Mouse (Mus musculus): ENCODE measurements at regions not wholly inside any gene's neighbourhood (a gene's known extent, or its start where the extent isn't known, plus 50 kb on each side); places are given as distances from the start of the nearest gene placed in this dataset.
A peak's percentile ranks its signal among the peaks of the same experiment; 100 is the strongest.
"Not testable (repeated sequence)": the region's sequence is repeated elsewhere in the genome, so short reads cannot be mapped to it uniquely, and the experiment has no call there.

- DNase-seq = no peak
These were observed 299.1 kb downstream of the Eipr1 start for GRCm38 (mm10) chr12:29050516-29051251.

- no peak for DNase-seq
These were observed 302.8 kb downstream of the Eipr1 start for GRCm38 (mm10) chr12:29054367-29054766.

GRCm38 (mm10) chr12:29062025-29062637 is 310.5 kb downstream of the Eipr1 start:
- DNase-seq = no peak

GRCm38 (mm10) chr12:29062801-29063200 is 311.2 kb downstream of the Eipr1 start:
- DNase-seq = no peak

- no peak for DNase-seq
These were observed 316.6 kb downstream of the Eipr1 start for GRCm38 (mm10) chr12:29068180-29068579.

GRCm38 (mm10) chr12:29075096-29075852 is 323.7 kb downstream of the Eipr1 start:
- DNase-seq = no peak

- no peak for DNase-seq
These were observed 325.0 kb downstream of the Eipr1 start for GRCm38 (mm10) chr12:29076606-29077005.

GRCm38 (mm10) chr12:29079011-29079410 is 327.4 kb downstream of the Eipr1 start:
- no peak for DNase-seq

GRCm38 (mm10) chr12:29083426-29084221 is 332.0 kb downstream of the Eipr1 start:
- DNase-seq = no peak

- DNase-seq = not testable (repeated sequence)
These were observed 335.6 kb downstream of the Eipr1 start for GRCm38 (mm10) chr12:29087245-29087644.

- DNase-seq = no peak
These were observed 338.0 kb downstream of the Eipr1 start for GRCm38 (mm10) chr12:29089634-29090033.

- no peak for DNase-seq
These were observed 338.8 kb downstream of the Eipr1 start for GRCm38 (mm10) chr12:29090451-29090850.

- no peak for DNase-seq
These were observed 343.9 kb downstream of the Eipr1 start for GRCm38 (mm10) chr12:29095406-29096032.

GRCm38 (mm10) chr12:29096033-29096913 is 344.7 kb downstream of the Eipr1 start:
- DNase-seq = peak; percentile 21

- DNase-seq = no peak
These were observed 348.5 kb downstream of the Eipr1 start for GRCm38 (mm10) chr12:29100042-29100570.

- no peak for DNase-seq
These were observed 355.5 kb downstream of the Eipr1 start for GRCm38 (mm10) chr12:29106893-29107719.

GRCm38 (mm10) chr12:29107720-29108051 is 356.1 kb downstream of the Eipr1 start:
- no peak for DNase-seq

GRCm38 (mm10) chr12:29118336-29118735 is 366.7 kb downstream of the Eipr1 start:
- DNase-seq = no peak

GRCm38 (mm10) chr12:29121159-29121558 is 369.6 kb downstream of the Eipr1 start:
- DNase-seq = no peak

GRCm38 (mm10) chr12:29122931-29123330 is 371.3 kb downstream of the Eipr1 start:
- no peak for DNase-seq
